Mouse (Mus musculus): ENCODE results near the gene Hbb-bt. TPM values are rescaled to one million over a fixed set of nuclear protein-coding genes. Genes with fewer than 3 reads are reported as not detected.
"Not testable (repeated sequence)": the region's sequence is repeated elsewhere in the genome, so short reads cannot be mapped to it uniquely, and the experiment has no call there.

The Hbb-bt gene
- total RNA-seq (2015) (16.9 and 36.5 TPM in 2 replicates), total RNA-seq (2017) (0.71 and 3.5 TPM in 2 replicates)

GRCm38 (mm10) chr7:103813766-103814165, at the start of gene Hbb-bt:
Hbb-bt (minus strand) TSS chr7:103813996.
- 0 out of 2 replicates have a peak, but pooled peaks have one; percentile 4 for ATAC-seq (replicated peaks; ENCODE audit: poor library complexity)

- ATAC-seq (replicated peaks; ENCODE audit: poor library complexity) = peak; percentile 40
Observed at GRCm38 (mm10) chr7:103861531-103861930, 47.7 kb upstream of the Hbb-bt start.

- ATAC-seq (replicated peaks; ENCODE audit: poor library complexity) = peak; percentile 86
Observed at GRCm38 (mm10) chr7:103860855-103861254, 47.1 kb upstream of the Hbb-bt start.

GRCm38 (mm10) chr7:103859076-103859475, 45.3 kb upstream of the Hbb-bt start:
- ATAC-seq (replicated peaks; ENCODE audit: poor library complexity) = peak; percentile 81

GRCm38 (mm10) chr7:103854669-103855068, 40.9 kb upstream of the Hbb-bt start:
- peak; percentile 52 for ATAC-seq (replicated peaks; ENCODE audit: poor library complexity)

- no peak for ATAC-seq (replicated peaks; ENCODE audit: poor library complexity)
Observed at GRCm38 (mm10) chr7:103853090-103853489, 39.3 kb upstream of the Hbb-bt start, which contains the start of gene Hbb-y. Hbb-y (minus strand) TSS chr7:103853216.

- ATAC-seq (replicated peaks; ENCODE audit: poor library complexity) = peak; percentile 37; the same call in 1 of the 2 replicates
Observed at GRCm38 (mm10) chr7:103844525-103845325, 30.9 kb upstream of the Hbb-bt start.

GRCm38 (mm10) chr7:103843034-103843433, 29.2 kb upstream of the Hbb-bt start, which contains the start of gene Hbb-bh1:
Hbb-bh1 (minus strand) TSS chr7:103843164.
- no peak for ATAC-seq (replicated peaks; ENCODE audit: poor library complexity)

GRCm38 (mm10) chr7:103840268-103840667, 26.5 kb upstream of the Hbb-bt start, which contains the start of gene Hbb-bh2:
Hbb-bh2 (minus strand) TSS chr7:103840520.
- no peak for ATAC-seq (replicated peaks; ENCODE audit: poor library complexity)

GRCm38 (mm10) chr7:103827808-103828207, 14.0 kb upstream of the Hbb-bt start, which contains the start of gene Hbb-bs:
Hbb-bs (minus strand) TSS chr7:103828096.
- peak; percentile 79 for ATAC-seq (replicated peaks; ENCODE audit: poor library complexity)

- ATAC-seq (replicated peaks; ENCODE audit: poor library complexity) = peak; percentile 64
Observed at GRCm38 (mm10) chr7:103827139-103827538, 13.3 kb upstream of the Hbb-bt start.

GRCm38 (mm10) chr7:103826255-103826887, 12.6 kb upstream of the Hbb-bt start:
- no peak for ATAC-seq (replicated peaks; ENCODE audit: poor library complexity)

GRCm38 (mm10) chr7:103825536-103826254, 11.9 kb upstream of the Hbb-bt start:
- no peak for ATAC-seq (replicated peaks; ENCODE audit: poor library complexity)

GRCm38 (mm10) chr7:103824597-103824996, 10.8 kb upstream of the Hbb-bt start:
- no peak for ATAC-seq (replicated peaks; ENCODE audit: poor library complexity)

- ATAC-seq (replicated peaks; ENCODE audit: poor library complexity) = not testable (repeated sequence)
Observed at GRCm38 (mm10) chr7:103815085-103815484, 1.3 kb upstream of the Hbb-bt start.

- ATAC-seq (replicated peaks; ENCODE audit: poor library complexity) = peak; percentile 32
Observed at GRCm38 (mm10) chr7:103813152-103813551, 644 bp downstream of the Hbb-bt start.

GRCm38 (mm10) chr7:103812174-103812573, 1.6 kb downstream of the Hbb-bt start:
- ATAC-seq (replicated peaks; ENCODE audit: poor library complexity) = peak; percentile 62

- ATAC-seq (replicated peaks; ENCODE audit: poor library complexity) = peak; percentile 45
Observed at GRCm38 (mm10) chr7:103811223-103811845, 2.5 kb downstream of the Hbb-bt start.

GRCm38 (mm10) chr7:103810746-103811145, 3.0 kb downstream of the Hbb-bt start:
- no peak for ATAC-seq (replicated peaks; ENCODE audit: poor library complexity)

- no peak for ATAC-seq (replicated peaks; ENCODE audit: poor library complexity)
Observed at GRCm38 (mm10) chr7:103810296-103810695, 3.5 kb downstream of the Hbb-bt start.

- ATAC-seq (replicated peaks; ENCODE audit: poor library complexity) = no peak
Observed at GRCm38 (mm10) chr7:103809801-103810155, 4.0 kb downstream of the Hbb-bt start.

All from megakaryocyte progenitor cell, adult 5-6 weeks (primary cell).